Mouse (Mus musculus): ENCODE results near the gene Evpl. TPM values are rescaled to one million over a fixed set of nuclear protein-coding genes. Genes with fewer than 3 reads are reported as not detected.

The Evpl gene
- polyA plus RNA-seq, 1 experiment, result 6.8 TPM

DNA sequence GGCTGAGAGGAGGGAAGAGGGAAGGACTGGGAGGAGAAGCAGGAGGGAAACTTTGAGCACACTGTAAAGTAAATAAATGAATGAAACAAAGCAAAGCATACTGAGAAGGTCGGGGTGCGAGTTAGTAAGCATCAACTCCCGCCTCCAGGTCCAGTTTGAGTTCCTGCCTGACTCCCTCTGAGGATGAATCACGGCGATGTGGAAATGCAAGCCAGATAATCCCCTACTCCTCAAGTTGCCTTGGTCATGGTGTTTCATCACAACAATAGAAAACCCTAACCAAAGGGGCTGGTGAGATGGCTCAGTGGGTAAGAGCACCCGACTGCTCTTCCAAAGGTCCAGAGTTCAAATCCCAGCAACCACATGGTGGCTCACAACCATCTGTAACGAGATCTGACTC, 61.9 kb downstream of the Evpl start:
- WGBS, result 71% methylated on average over 7 of the region's 7 CpGs
- Histone ChIP-seq H3K4me1 (ENCODE audit: control insufficient read depth, insufficient read depth, low read length) (peaks cover 31% of the 10 kb centered on the region; the same call in 1 of the 2 replicates), H3K36me3 (ENCODE audit: control insufficient read depth, insufficient read depth, low read length) (peaks cover 31% of the 10 kb centered on the region), H3K4me3 (ENCODE audit: insufficient read depth, low read depth, low read length) (no peak overlapping the region), H3K27ac (ENCODE audit: insufficient read depth, low read depth, low read length) (no peak overlapping the region; the same call in 1 of the 2 replicates), H3K27me3 (replicated peaks; ENCODE audit: control insufficient read depth, insufficient read depth, low read length) (no peaks in the 10 kb centered on the region)
- TF ChIP-seq CTCF (conservative IDR thresholded peaks at IDR 0.05; ENCODE audit: insufficient read depth, insufficient read length, low read depth, low read length) (no peak), POLR2A (IDR thresholded peaks at IDR 0.05; ENCODE audit: low read depth, low read length) (no peak)
- no peak for DNase-seq

- Histone ChIP-seq H3K4me3 (ENCODE audit: insufficient read depth, low read depth, low read length) (no peak overlapping the region), H3K27me3 (replicated peaks; ENCODE audit: control insufficient read depth, insufficient read depth, low read length) (no peaks in the 10 kb centered on the region), H3K27ac (ENCODE audit: insufficient read depth, low read depth, low read length) (peak overlapping the region; percentile 89), H3K4me1 (ENCODE audit: control insufficient read depth, insufficient read depth, low read length) (peaks cover 36% of the 10 kb centered on the region; the same call in 1 of the 2 replicates), H3K36me3 (ENCODE audit: control insufficient read depth, insufficient read depth, low read length) (peaks cover 28% of the 10 kb centered on the region)
- 38% methylated on average over 22 of the region's 22 CpGs for WGBS
- DNase-seq, result peak; percentile 89
- TF ChIP-seq POLR2A (IDR thresholded peaks at IDR 0.05; ENCODE audit: low read depth, low read length), result no peak
- TF ChIP-seq CTCF (conservative IDR thresholded peaks at IDR 0.05; ENCODE audit: insufficient read depth, insufficient read length, low read depth, low read length), result 0 out of 2 replicates have a peak, but pooled peaks have one; percentile 0
These were observed 63.0 kb downstream of the Evpl start for GRCm38 (mm10) chr11:116174775-116175448.

GRCm38 (mm10) chr11:116171959-116172358, 65.9 kb downstream of the Evpl start:
- H3K4me1 ChIP-seq (ENCODE audit: control insufficient read depth, insufficient read depth, low read length), result peaks cover 33% of the 10 kb centered on the region; the same call in 1 of the 2 replicates
- DNase-seq, result peak; percentile 82
- no peak overlapping the region for H3K4me3 ChIP-seq (ENCODE audit: insufficient read depth, low read depth, low read length)
- WGBS, result 51% methylated on average over 2 of the region's 2 CpGs
- no peaks in the 10 kb centered on the region for H3K27me3 ChIP-seq (replicated peaks; ENCODE audit: control insufficient read depth, insufficient read depth, low read length)
- H3K27ac ChIP-seq (ENCODE audit: insufficient read depth, low read depth, low read length), result peak overlapping the region; percentile 76
- TF ChIP-seq POLR2A (IDR thresholded peaks at IDR 0.05; ENCODE audit: low read depth, low read length), result no peak
- TF ChIP-seq CTCF (conservative IDR thresholded peaks at IDR 0.05; ENCODE audit: insufficient read depth, insufficient read length, low read depth, low read length), result no peak
- peaks cover 15% of the 10 kb centered on the region for H3K36me3 ChIP-seq (ENCODE audit: control insufficient read depth, insufficient read depth, low read length)

Other genes starting within 250 kb of the Evpl start
- gene Galk1, start 225.4 kb downstream of the Evpl start, polyA plus RNA-seq (2012; rRNA removed), result 83.2 and 87.9 TPM in 2 replicates
- gene H3f3b, start 210.1 kb downstream of the Evpl start, polyA plus RNA-seq (2012; rRNA removed), result 135 and 150 TPM in 2 replicates
- gene Unk, start 207.8 kb downstream of the Evpl start, polyA plus RNA-seq (2012; rRNA removed), result 22.1 and 28.1 TPM in 2 replicates
- 1.1 and 2.4 TPM in 2 replicates for gene Unc13d, start 160.1 kb downstream of the Evpl start, polyA plus RNA-seq (2012; rRNA removed)
- gene Wbp2, start 151.1 kb downstream of the Evpl start, polyA plus RNA-seq (2012; rRNA removed), result 391 and 392 TPM in 2 replicates
- gene Trim47, start 110.9 kb downstream of the Evpl start, polyA plus RNA-seq (2012; rRNA removed), result 34.9 and 39.6 TPM in 2 replicates
- gene Trim65, start 106.9 kb downstream of the Evpl start, polyA plus RNA-seq (2012; rRNA removed), result 9.5 and 9.6 TPM in 2 replicates
- 69.9 and 70.7 TPM in 2 replicates for gene Mrpl38, start 99.2 kb downstream of the Evpl start, polyA plus RNA-seq (2012; rRNA removed)
- 24.0 TPM in 2 replicates for gene Fbf1, start 69.9 kb downstream of the Evpl start, polyA plus RNA-seq (2012; rRNA removed)
- gene Ten1, start 39.2 kb downstream of the Evpl start, polyA plus RNA-seq (2012; rRNA removed), result 20.1 and 21.0 TPM in 2 replicates
- 251 and 265 TPM in 2 replicates for gene Acox1, start 39.0 kb downstream of the Evpl start, polyA plus RNA-seq (2012; rRNA removed)
- 53.7 and 53.8 TPM in 2 replicates for gene Srp68, start 36.1 kb upstream of the Evpl start, polyA plus RNA-seq (2012; rRNA removed)
- 3.3 and 5.3 TPM in 2 replicates for gene Galr2, start 42.9 kb upstream of the Evpl start, polyA plus RNA-seq (2012; rRNA removed)
- 33.2 and 33.5 TPM in 2 replicates for gene Exoc7, start 69.2 kb upstream of the Evpl start, polyA plus RNA-seq (2012; rRNA removed)
- gene Foxj1, start 97.3 kb upstream of the Evpl start, polyA plus RNA-seq (2012; rRNA removed), result 0.80 and 1.0 TPM in 2 replicates
- 2.5 and 2.9 TPM in 2 replicates for gene Rnf157, start 175.0 kb upstream of the Evpl start, polyA plus RNA-seq (2012; rRNA removed)
- gene Ubald2, start 196.0 kb upstream of the Evpl start, polyA plus RNA-seq (2012; rRNA removed), result 195 and 211 TPM in 2 replicates
- gene Qrich2, start 228.2 kb upstream of the Evpl start, polyA plus RNA-seq (2012; rRNA removed), result 0.08 and 0.24 TPM in 2 replicates

Measured in kidney, adult 2 months (tissue).